Mouse (Mus musculus) myocyte (in vitro differentiated cells): ENCODE measurements at regions not wholly inside any gene's neighbourhood (a gene's known extent, or its start where the extent isn't known, plus 50 kb on each side); places are given as distances from the start of the nearest gene placed in this dataset.

ENCODE experiments used
- MAX ChIP-seq: IDR thresholded peaks from one replicate; pipeline ENCODE4 v1.6.1; 2011; ENCODE audit warnings: low read depth, mild to moderate bottlenecking, control low read depth
- MYOD1 ChIP-seq, 3 experiments: IDR thresholded peaks; one replicate each; pipeline ENCODE4 v1.6.1; 2011; ENCODE audit warnings: control low read depth in 2 of 3, low read depth in 2 of 3, mild to moderate bottlenecking in 2 of 3, moderate library complexity in 1 of 3; ENCODE audit not compliant: insufficient read length in 2 of 3, control insufficient read depth in 1 of 3
- MYOG ChIP-seq, 3 experiments: IDR thresholded peaks; one replicate each; pipeline ENCODE4 v1.6.1; 2011; ENCODE audit warnings: control low read depth in 2 of 3, low read depth in 2 of 3, mild to moderate bottlenecking in 2 of 3; ENCODE audit not compliant: insufficient read length in 2 of 3, control insufficient read depth in 1 of 3, insufficient read depth in 1 of 3
- POLR2A ChIP-seq: IDR thresholded peaks from one replicate; pipeline ENCODE4 v1.6.1; 2011; ENCODE audit warnings: low read depth, mild to moderate bottlenecking, control low read depth, moderate library complexity; ENCODE audit not compliant: insufficient read length
- POLR2AphosphoS2 ChIP-seq: IDR thresholded peaks from one replicate; pipeline ENCODE4 v1.6.1; 2011; ENCODE audit warnings: low read depth, control low read depth; ENCODE audit not compliant: insufficient read length
- SRF ChIP-seq: IDR thresholded peaks from one replicate; pipeline ENCODE4 v1.6.1; 2011; ENCODE audit warnings: low read depth; ENCODE audit not compliant: control insufficient read depth, insufficient read length
- TCF12 ChIP-seq: IDR thresholded peaks from one replicate; pipeline ENCODE4 v1.6.1; 2011; ENCODE audit warnings: mild to moderate bottlenecking, control low read depth; ENCODE audit not compliant: poor library complexity, insufficient read depth, severe bottlenecking
- USF1 ChIP-seq: IDR thresholded peaks from one replicate; pipeline ENCODE4 v1.6.1; 2011; ENCODE audit warnings: low read depth, mild to moderate bottlenecking, control low read depth, moderate library complexity

- no peak for TF ChIP-seq POLR2A
- no peak for TF ChIP-seq MYOD1 (IDR thresholded peaks at IDR 0.05; ENCODE audit: control insufficient read depth in 1 of 3, insufficient read length in 2 of 3, low read depth in 2 of 3)
- no peak for TF ChIP-seq USF1
- no peak for TF ChIP-seq POLR2AphosphoS2
- TF ChIP-seq MYOG (IDR thresholded peaks at IDR 0.05; ENCODE audit: control insufficient read depth in 1 of 3, insufficient read depth in 1 of 3, insufficient read length in 2 of 3, low read depth in 2 of 3) = no peak
- no peak for TF ChIP-seq MAX
- no peak for TF ChIP-seq SRF
- no peak for TF ChIP-seq TCF12
These were observed 281.2 kb downstream of the Olfm4 start for GRCm38 (mm10) chr14:80265081-80265480.
